Mouse (Mus musculus) myocyte (in vitro differentiated cells): ENCODE data around the gene Cers6. TPM values are rescaled to one million over a fixed set of nuclear protein-coding genes. Genes with fewer than 3 reads are reported as not detected.

Source experiments
- H3K27me3 ChIP-seq: one replicate; pipeline ENCODE4 v1.6.1; 2011; ENCODE audit not compliant: control insufficient read depth, insufficient read depth, insufficient read length
- H3K36me3 ChIP-seq: one replicate; pipeline ENCODE4 v1.6.1; 2011; ENCODE audit not compliant: control insufficient read depth, insufficient read depth
- H3K4me2 ChIP-seq: one replicate; pipeline ENCODE4 v1.6.1; 2011; ENCODE audit warnings: low read depth, control low read depth
- H3K4me3 ChIP-seq: one replicate; pipeline ENCODE4 v1.5.1; 2011; ENCODE audit warnings: mild to moderate bottlenecking, control low read depth, moderate library complexity
- H3K79me2 ChIP-seq: one replicate; pipeline ENCODE4 v1.6.1; 2011; ENCODE audit not compliant: control insufficient read depth, insufficient read depth
- H3ac ChIP-seq: one replicate; pipeline ENCODE4 v1.6.1; 2011; ENCODE audit not compliant: control insufficient read depth, insufficient read length
- CEBPB ChIP-seq: IDR thresholded peaks from 2 replicates; pipeline ENCODE4 v1.6.1; 2011; ENCODE audit warnings: mild to moderate bottlenecking, moderate library complexity; ENCODE audit not compliant: poor library complexity, insufficient read depth, severe bottlenecking
- E2F4 ChIP-seq: IDR thresholded peaks from one replicate; pipeline ENCODE4 v1.6.1; 2011; ENCODE audit warnings: mild to moderate bottlenecking, control low read depth, moderate library complexity; ENCODE audit not compliant: insufficient read depth
- MAX ChIP-seq: IDR thresholded peaks from one replicate; pipeline ENCODE4 v1.6.1; 2011; ENCODE audit warnings: low read depth, mild to moderate bottlenecking, control low read depth
- MYOD1 ChIP-seq, 3 experiments: IDR thresholded peaks; one replicate each; pipeline ENCODE4 v1.6.1; 2011; ENCODE audit warnings: control low read depth in 2 of 3, low read depth in 2 of 3, mild to moderate bottlenecking in 2 of 3, moderate library complexity in 1 of 3; ENCODE audit not compliant: insufficient read length in 2 of 3, control insufficient read depth in 1 of 3
- MYOG ChIP-seq, 3 experiments: IDR thresholded peaks; one replicate each; pipeline ENCODE4 v1.6.1; 2011; ENCODE audit warnings: control low read depth in 2 of 3, low read depth in 2 of 3, mild to moderate bottlenecking in 2 of 3; ENCODE audit not compliant: insufficient read length in 2 of 3, control insufficient read depth in 1 of 3, insufficient read depth in 1 of 3
- POLR2A ChIP-seq: IDR thresholded peaks from one replicate; pipeline ENCODE4 v1.6.1; 2011; ENCODE audit warnings: low read depth, mild to moderate bottlenecking, control low read depth, moderate library complexity; ENCODE audit not compliant: insufficient read length
- POLR2AphosphoS2 ChIP-seq: IDR thresholded peaks from one replicate; pipeline ENCODE4 v1.6.1; 2011; ENCODE audit warnings: low read depth, control low read depth; ENCODE audit not compliant: insufficient read length
- REST ChIP-seq: IDR thresholded peaks from one replicate; pipeline ENCODE4 v1.6.1; 2011; ENCODE audit warnings: mild to moderate bottlenecking, control low read depth, moderate library complexity; ENCODE audit not compliant: insufficient read depth, insufficient read length
- SRF ChIP-seq: IDR thresholded peaks from one replicate; pipeline ENCODE4 v1.6.1; 2011; ENCODE audit warnings: low read depth; ENCODE audit not compliant: control insufficient read depth, insufficient read length
- TCF12 ChIP-seq: IDR thresholded peaks from one replicate; pipeline ENCODE4 v1.6.1; 2011; ENCODE audit warnings: mild to moderate bottlenecking, control low read depth; ENCODE audit not compliant: poor library complexity, insufficient read depth, severe bottlenecking
- TCF3 ChIP-seq: IDR thresholded peaks from one replicate; pipeline ENCODE4 v1.6.1; 2011; ENCODE audit warnings: low read depth, control low read depth; ENCODE audit not compliant: insufficient read length
- USF1 ChIP-seq: IDR thresholded peaks from one replicate; pipeline ENCODE4 v1.6.1; 2011; ENCODE audit warnings: low read depth, mild to moderate bottlenecking, control low read depth, moderate library complexity
- polyA plus RNA-seq: library from polyadenylated mRNA; unstranded; fragments of >200 nt; fragmentation: generic; extraction: Trizol; gene quantifications from one replicate; pipeline ENCODE4 v1.2.1, GENCODE M21; 2012; ENCODE audit warnings: missing spikeins

The Cers6 gene
- polyA plus RNA-seq, 1 experiment: 16.5 TPM

DNA sequence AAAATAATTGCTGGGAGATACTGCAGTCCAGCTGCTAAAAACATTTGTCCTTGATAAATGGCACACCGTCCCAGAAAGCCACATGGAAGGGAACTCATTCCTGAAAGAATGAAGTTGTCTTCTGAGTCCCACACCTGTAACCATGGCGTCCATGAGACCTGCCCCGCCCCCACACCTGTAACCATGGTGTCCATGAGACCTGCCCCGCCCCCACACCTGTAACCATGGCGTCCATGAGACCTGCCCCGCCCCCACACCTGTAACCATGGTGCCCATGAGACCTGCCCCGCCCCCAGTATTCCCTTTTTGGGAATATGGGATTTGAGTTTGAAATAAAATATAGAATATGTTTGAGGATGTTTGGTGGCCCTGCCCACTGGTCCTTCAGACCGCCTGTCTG lies 106.8 kb downstream of the Cers6 start:
- Histone ChIP-seq H3K4me2 (no peak overlapping the region), H3K4me3 (no peak overlapping the region), H3ac (no peak overlapping the region), H3K27me3 (no peaks in the 10 kb centered on the region), H3K36me3 (peaks cover 11% of the 10 kb centered on the region), H3K79me2 (peaks cover 4% of the 10 kb centered on the region)
- TF ChIP-seq SRF (no peak), POLR2A (no peak), MYOD1 (IDR thresholded peaks at IDR 0.05; ENCODE audit: control insufficient read depth in 1 of 3, insufficient read length in 2 of 3, low read depth in 2 of 3) (no peak), MAX (no peak), CEBPB (no peak), REST (no peak), POLR2AphosphoS2 (no peak), TCF12 (no peak), E2F4 (no peak), USF1 (no peak), TCF3 (no peak), MYOG (IDR thresholded peaks at IDR 0.05; ENCODE audit: control insufficient read depth in 1 of 3, insufficient read depth in 1 of 3, insufficient read length in 2 of 3, low read depth in 2 of 3) (no peak)

DNA sequence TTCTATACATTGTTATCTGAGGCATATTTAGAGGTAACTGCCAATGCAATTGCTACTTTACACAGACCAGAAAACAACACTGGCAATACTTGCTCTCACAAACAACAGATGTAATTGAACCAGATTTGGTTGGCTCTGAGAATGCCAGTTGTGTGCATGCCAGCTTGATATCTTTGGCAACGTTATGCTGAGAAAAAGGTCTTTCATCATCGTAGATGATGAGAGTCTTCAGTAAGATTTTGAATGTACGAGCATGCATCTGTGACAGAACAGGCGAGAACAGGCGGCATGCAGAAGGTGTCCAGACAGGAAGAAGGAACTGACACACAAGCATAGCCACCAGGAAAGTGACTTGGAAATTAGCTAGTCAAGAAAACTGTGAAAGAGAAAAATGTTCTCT lies 110.6 kb downstream of the Cers6 start:
- Histone ChIP-seq H3ac (no peak overlapping the region), H3K4me2 (no peak overlapping the region), H3K36me3 (peaks cover 4% of the 10 kb centered on the region), H3K79me2 (peaks cover 4% of the 10 kb centered on the region), H3K4me3 (no peak overlapping the region), H3K27me3 (no peaks in the 10 kb centered on the region)
- TF ChIP-seq SRF (no peak), CEBPB (no peak), TCF3 (no peak), MYOD1 (IDR thresholded peaks at IDR 0.05; ENCODE audit: control insufficient read depth in 1 of 3, insufficient read length in 2 of 3, low read depth in 2 of 3) (no peak), TCF12 (no peak), USF1 (no peak), E2F4 (no peak), REST (no peak), MAX (no peak), POLR2AphosphoS2 (no peak), MYOG (IDR thresholded peaks at IDR 0.05; ENCODE audit: control insufficient read depth in 1 of 3, insufficient read depth in 1 of 3, insufficient read length in 2 of 3, low read depth in 2 of 3) (no peak), POLR2A (no peak)

DNA sequence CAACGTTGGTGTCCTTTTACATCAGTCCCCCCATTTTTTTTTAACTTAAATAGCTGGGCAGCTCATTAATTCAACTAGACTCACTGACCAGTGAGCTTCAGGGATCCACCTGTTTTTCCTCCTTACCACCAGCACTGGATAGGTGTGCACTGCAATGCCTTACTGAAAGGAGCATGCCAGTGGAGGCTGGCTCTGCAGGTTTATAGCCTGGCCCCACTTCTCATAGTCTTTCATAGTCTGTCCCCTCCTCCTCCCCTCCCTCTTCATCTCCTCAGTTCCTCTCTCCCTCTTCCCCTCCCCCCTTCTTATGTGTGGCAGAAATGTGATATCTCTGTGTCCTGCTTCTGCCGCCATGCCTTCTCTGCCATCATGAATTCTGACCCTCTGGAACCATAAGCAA lies 112.5 kb downstream of the Cers6 start:
- no peak overlapping the region for H3ac ChIP-seq
- peaks cover 4% of the 10 kb centered on the region for H3K79me2 ChIP-seq
- no peak overlapping the region for H3K4me3 ChIP-seq
- peaks cover 4% of the 10 kb centered on the region for H3K36me3 ChIP-seq
- no peaks in the 10 kb centered on the region for H3K27me3 ChIP-seq
- TF ChIP-seq SRF: no peak
- TF ChIP-seq TCF12: no peak
- no peak for TF ChIP-seq CEBPB
- no peak for TF ChIP-seq MYOG (IDR thresholded peaks at IDR 0.05; ENCODE audit: control insufficient read depth in 1 of 3, insufficient read depth in 1 of 3, insufficient read length in 2 of 3, low read depth in 2 of 3)
- TF ChIP-seq MAX: no peak
- TF ChIP-seq TCF3: no peak
- H3K4me2 ChIP-seq: no peak overlapping the region

DNA sequence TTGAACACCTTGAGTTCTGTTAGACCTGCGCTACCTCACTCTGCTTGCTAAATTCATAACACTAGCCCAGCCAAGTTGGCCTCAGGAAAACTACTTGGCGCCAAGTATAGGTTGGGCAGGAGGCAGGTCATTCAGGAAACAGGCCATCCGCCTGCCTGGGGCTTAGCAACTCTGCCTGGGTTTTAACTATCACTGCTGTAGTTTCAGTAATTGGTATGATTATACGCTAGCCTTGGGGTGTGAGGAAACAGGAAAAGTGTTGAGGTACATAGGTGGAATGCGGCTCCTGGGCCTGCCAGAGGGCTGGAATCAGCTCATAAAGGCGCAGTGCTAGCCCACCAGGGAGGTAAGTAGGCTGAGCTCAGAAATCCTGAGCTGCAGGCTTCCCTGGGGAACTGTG lies 114.0 kb downstream of the Cers6 start:
- Histone ChIP-seq H3K4me3 (no peak overlapping the region), H3K36me3 (no peaks in the 10 kb centered on the region), H3ac (no peak overlapping the region), H3K79me2 (no peaks in the 10 kb centered on the region), H3K4me2 (no peak overlapping the region), H3K27me3 (no peaks in the 10 kb centered on the region)
- TF ChIP-seq E2F4: no peak
- no peak for TF ChIP-seq SRF
- no peak for TF ChIP-seq CEBPB
- no peak for TF ChIP-seq MYOD1 (IDR thresholded peaks at IDR 0.05; ENCODE audit: control insufficient read depth in 1 of 3, insufficient read length in 2 of 3, low read depth in 2 of 3)
- TF ChIP-seq USF1: no peak
- TF ChIP-seq POLR2A: no peak
- no peak for TF ChIP-seq TCF12
- TF ChIP-seq MYOG (IDR thresholded peaks at IDR 0.05; ENCODE audit: control insufficient read depth in 1 of 3, insufficient read depth in 1 of 3, insufficient read length in 2 of 3, low read depth in 2 of 3): no peak
- TF ChIP-seq REST: no peak
- TF ChIP-seq TCF3: no peak
- TF ChIP-seq POLR2AphosphoS2: no peak
- no peak for TF ChIP-seq MAX

DNA sequence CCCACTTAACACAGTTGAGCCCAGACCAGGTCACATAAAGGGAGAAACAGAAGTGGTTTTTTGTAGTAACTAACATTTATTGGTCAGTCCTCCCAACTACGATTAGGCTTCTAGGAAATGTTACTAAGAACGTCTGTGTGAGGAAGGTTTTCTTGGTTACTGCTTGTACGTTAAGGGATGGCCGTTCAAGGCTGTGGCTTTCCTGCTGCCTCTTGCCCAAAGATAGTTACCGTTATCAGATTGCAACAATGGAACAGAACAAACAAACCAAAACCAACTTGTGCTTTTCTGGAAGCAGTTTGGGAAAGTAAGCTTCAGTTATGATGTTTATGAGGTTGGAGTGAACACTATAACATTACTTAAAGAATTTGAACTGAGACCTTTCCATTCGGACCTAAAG lies 114.5 kb downstream of the Cers6 start:
- no peak overlapping the region for H3ac ChIP-seq
- H3K4me2 ChIP-seq: no peak overlapping the region
- peaks cover 2% of the 10 kb centered on the region for H3K79me2 ChIP-seq
- TF ChIP-seq MYOG (IDR thresholded peaks at IDR 0.05; ENCODE audit: control insufficient read depth in 1 of 3, insufficient read depth in 1 of 3, insufficient read length in 2 of 3, low read depth in 2 of 3) (no peak), SRF (no peak), E2F4 (no peak), MAX (no peak), MYOD1 (IDR thresholded peaks at IDR 0.05; ENCODE audit: control insufficient read depth in 1 of 3, insufficient read length in 2 of 3, low read depth in 2 of 3) (no peak), TCF3 (no peak), CEBPB (no peak), TCF12 (no peak), USF1 (no peak), POLR2AphosphoS2 (no peak), POLR2A (no peak), REST (no peak)
- no peaks in the 10 kb centered on the region for H3K36me3 ChIP-seq
- H3K4me3 ChIP-seq: no peak overlapping the region
- H3K27me3 ChIP-seq: no peaks in the 10 kb centered on the region
